Mouse (Mus musculus) adrenal gland, postnatal 14 days (tissue): ENCODE measurements around the gene Ring1. TPM values are rescaled to one million over a fixed set of nuclear protein-coding genes. Genes with fewer than 3 reads are reported as not detected.
"Not testable (repeated sequence)": the region's sequence is repeated elsewhere in the genome, so short reads cannot be mapped to it uniquely, and the experiment has no call there.

Source experiments
- DNase-seq: peaks from one replicate; pipeline ENCODE4 v3.0.0; 2021; ENCODE audit warnings: mixed read lengths
- microRNA-seq, 2 experiments: library from miRNA; unstranded; fragments of <30 nt; microRNA quantifications; one replicate each; pipeline ENCODE4 v1.2.0; 2021
- total RNA-seq: library from RNA; stranded (reverse); gene quantifications from 2 replicates; pipeline ENCODE4 v1.2.3, GENCODE M21; 2021

Gene Ring1
- total RNA-seq, 1 experiment from 2014 or later = 36.6 TPM

- DNase-seq = not testable (repeated sequence)
These were observed 27.5 kb downstream of the Ring1 start for GRCm38 (mm10) chr17:33997025-33997424.

- DNase-seq = no peak
These were observed 28.8 kb downstream of the Ring1 start for GRCm38 (mm10) chr17:33995651-33996050.

GRCm38 (mm10) chr17:33994959-33995358 is 29.5 kb downstream of the Ring1 start:
- DNase-seq = no peak

DNA sequence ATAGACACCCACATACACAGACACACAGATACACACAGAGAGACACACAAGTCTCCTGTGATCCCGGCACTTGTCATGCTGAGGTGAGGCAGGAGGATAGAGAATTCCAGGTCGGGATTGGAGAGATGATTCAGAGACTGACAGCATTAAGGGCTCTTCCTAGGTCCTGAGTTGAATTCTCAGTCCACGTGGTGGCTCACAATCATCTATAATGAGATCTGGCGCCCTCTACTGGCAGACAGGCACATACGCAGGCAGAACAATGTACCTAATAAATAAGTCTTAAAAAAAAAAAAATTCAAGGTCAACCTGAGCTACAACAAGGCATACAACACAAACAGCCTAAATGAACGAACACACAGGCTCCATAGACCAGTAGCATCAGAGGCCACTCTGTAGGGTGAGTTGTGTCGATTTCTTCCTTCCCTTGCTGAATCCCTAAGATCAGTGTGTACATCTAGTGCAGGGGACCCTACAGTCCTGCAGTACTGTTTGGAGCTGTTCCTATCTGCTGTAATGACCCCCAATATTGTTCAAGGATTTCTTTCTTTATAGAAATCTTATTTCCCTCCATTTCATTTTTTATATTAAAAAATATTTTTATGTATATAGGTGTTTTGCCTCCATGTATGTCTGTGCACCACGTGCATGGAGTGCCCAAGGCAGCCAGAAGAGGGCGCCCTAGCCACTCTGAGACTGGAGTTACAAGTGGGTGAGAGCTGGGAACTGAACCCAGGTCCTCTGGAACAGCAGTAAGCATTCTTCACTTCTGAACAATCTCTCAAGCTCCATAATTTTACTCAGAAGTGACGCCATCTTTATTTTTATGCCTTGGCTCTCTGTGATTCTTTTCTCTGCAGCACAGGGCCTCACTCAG is 32.5 kb downstream of the Ring1 start:
- DNase-seq = peak; percentile 84

DNA sequence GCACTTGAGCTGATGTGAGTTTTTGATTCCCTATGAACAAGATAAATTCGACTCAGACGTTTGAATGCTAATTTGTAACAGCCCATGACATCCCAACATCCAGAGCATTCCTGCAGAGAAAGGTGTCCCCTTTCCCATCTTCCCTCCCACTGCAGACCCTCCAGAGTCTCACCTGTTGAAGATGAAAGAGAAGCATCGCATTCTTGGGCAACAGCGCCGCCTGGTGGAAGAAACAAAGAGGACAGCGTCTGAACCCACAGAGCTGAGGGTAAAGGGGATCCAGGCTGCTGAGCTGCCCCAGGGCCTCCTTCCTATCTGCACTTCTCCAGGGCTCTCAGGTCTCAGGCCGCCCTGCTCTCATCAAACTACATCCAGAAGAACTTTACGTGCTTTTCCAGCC is 42.3 kb downstream of the Ring1 start:
- peak; percentile 73 for DNase-seq

- DNase-seq = peak; percentile 89
These were observed 43.1 kb downstream of the Ring1 start for GRCm38 (mm10) chr17:33981192-33981909.

DNA sequence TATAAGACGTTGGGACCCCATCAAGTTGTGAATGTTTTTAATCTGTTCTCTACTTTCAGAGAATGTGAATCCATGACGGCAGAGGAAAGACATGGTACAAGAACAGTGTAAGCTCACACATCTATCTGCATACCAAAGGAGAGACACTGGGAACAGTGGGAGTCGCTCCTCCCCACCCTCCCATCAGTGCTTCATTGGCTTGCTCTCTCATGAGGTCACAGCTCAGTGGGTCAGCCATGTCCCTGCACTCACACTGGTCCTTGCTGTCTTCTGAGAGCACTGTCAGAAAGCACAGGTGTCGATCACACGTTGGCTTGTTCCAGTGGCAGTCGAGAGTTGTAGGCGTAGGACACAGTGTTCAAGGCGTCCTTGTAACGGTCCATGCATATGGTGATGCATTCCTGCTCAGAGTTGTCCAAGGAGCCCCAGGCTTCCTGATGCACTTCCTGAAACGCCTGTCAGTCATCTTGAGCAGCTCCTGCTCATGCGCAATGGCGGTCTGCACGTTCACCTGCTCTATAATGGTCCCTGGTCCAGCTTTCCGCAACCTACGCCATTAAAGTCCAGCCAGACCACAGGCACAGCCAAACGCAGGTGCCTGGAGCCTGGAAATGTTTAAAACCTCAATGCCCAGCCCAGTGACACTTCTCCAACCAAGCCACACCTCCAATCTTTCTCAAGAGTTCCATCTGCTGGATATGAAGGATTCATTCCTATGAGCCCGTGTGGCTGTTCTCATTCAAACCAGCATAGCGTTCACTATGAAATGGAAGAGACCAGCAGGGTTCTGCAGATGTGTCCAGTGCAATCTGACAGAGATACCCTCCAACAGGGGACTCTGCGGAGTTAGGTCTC is 44.1 kb downstream of the Ring1 start:
- no peak for DNase-seq

DNA sequence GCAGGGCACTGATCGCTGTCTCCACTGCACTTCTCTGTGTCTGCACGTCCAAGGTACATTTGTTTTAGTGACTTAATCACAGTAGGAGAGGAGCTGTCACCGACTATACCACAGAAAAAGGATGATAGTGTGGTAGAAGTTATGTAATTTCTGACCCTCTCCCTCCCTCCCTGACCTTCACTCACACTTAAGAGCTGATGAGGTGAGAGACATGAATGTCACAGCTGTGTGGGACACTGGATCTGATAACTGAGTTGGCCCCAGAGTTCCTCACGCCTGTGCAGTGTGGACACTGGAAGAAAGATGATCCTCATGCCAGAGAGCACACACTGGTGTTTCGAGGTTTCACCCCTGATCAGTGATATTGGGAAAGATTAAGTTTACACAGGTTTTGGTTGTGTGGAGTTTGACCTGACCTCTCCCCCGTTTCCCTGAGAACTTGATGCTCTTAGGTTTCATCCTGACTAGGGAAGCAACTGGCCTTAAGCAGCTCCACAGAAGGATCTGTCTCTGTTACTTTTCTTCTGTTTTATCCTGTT is 44.9 kb downstream of the Ring1 start:
- no peak for DNase-seq

DNA sequence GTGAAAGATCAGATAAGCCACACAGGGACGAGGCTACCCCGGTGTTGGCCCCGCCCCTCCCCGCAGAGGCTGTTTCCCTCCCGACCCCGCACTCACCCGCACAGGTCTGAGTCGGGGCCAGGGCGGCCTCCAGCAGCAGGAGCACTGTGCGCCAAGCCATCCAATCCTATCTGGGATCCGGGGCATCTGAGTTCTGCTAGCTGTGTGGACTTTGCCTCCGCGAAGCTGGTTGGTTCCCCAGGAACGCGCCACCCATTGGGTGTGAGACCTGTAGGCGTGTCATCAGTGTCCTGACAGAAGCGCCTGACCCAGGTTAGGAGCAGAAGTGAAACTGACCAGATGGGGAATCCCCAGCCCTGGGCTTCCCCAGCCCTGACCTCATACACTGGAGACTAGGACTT is 45.8 kb downstream of the Ring1 start:
- peak; percentile 89 for DNase-seq

DNA sequence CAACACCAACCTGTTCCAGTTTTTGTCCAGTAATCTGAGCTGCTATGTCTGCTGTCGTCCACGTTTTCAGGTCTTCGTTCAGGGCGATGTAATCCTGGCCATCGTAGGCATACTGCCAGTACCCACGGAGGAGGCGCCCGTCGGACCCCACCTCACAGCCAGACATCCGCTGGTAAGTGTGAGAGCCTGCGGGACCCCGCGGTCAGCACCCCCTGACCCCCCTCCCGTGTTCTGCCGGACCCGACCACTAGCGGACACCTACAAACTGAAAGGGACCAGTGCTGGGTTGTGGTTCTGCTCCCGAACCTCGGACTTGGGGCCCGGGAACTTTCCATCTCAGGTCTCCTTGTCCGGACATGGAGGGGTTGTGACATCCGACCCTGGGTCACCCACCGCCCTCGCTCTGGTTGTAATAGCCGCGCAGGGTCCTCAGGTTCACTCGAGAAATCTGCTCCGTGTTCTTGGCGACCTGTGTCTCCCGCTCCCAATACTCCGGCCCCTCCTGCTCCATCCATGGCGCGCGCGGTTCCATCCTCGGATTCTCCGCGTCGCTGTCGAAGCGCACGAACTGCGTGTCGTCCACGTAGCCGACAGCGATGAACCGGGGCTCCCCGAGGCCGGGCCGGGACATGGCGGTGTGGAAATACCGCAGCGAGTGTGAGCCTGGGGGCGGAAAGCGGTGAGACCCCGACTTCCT is 46.5 kb downstream of the Ring1 start:
- no peak for DNase-seq

DNA sequence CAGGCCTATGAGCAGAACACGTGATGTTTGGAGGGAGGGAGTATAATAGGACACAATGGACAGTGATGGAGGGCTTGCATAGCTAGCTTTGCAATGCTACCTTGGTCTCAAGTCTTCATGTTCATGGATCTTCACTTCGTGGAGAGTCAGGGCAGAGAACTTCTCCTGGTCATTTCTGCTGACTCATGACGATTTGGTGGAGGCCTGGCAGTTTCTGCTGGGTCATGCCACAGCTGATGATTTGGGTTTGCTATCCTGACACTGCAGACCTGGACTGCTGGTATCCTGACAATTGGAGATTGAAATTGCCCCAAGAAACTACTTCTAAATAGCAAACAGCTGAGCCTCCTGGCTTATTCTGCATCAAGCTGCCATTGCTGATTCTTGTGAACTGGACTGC is 50.9 kb downstream of the Ring1 start:
- no peak for DNase-seq

GRCm38 (mm10) chr17:33972691-33973090 is 51.8 kb downstream of the Ring1 start:
- peak; percentile 52 for DNase-seq

Small RNA genes within 50 kb of the gene (microRNA-seq; reads per million reads assigned to microRNA genes)
- gene Mir219a-1 (0.43 to 1.1 reads per million in 2 experiments), gene Mir219c (0 reads per million in 2 experiments)

Other genes with a start within 250 kb of the Ring1 start
- gene Angptl4, start 242.8 kb downstream of the Ring1 start, total RNA-seq = 121 and 189 TPM in 2 replicates
- 92.4 and 108 TPM in 2 replicates for gene Kank3, start 214.2 kb downstream of the Ring1 start, total RNA-seq
- 1,257 and 1,514 TPM in 2 replicates for gene Rps28, start 200.1 kb downstream of the Ring1 start, total RNA-seq
- gene Ndufa7, start 200.1 kb downstream of the Ring1 start, total RNA-seq = 505 and 552 TPM in 2 replicates
- gene Cd320, start 181.6 kb downstream of the Ring1 start, total RNA-seq = 31.5 and 36.5 TPM in 2 replicates
- not detected in 2 replicates for gene Gm7029, start 150.8 kb downstream of the Ring1 start, total RNA-seq
- 11.0 and 12.4 TPM in 2 replicates for gene Kifc1, start 134.0 kb downstream of the Ring1 start, total RNA-seq
- gene Platr17, start 119.5 kb downstream of the Ring1 start, total RNA-seq = not detected in 2 replicates
- 27.7 and 32.0 TPM in 2 replicates for gene Daxx, start 115.3 kb downstream of the Ring1 start, total RNA-seq
- 132 and 145 TPM in 2 replicates for gene Tapbp, start 108.8 kb downstream of the Ring1 start, total RNA-seq
- gene Zbtb22, start 108.8 kb downstream of the Ring1 start, total RNA-seq = 25.5 and 34.5 TPM in 2 replicates
- 53.2 and 80.3 TPM in 2 replicates for gene Rgl2, start 95.1 kb downstream of the Ring1 start, total RNA-seq
- gene Pfdn6, start 84.3 kb downstream of the Ring1 start, total RNA-seq = 96.2 and 102 TPM in 2 replicates
- gene Wdr46, start 84.0 kb downstream of the Ring1 start, total RNA-seq = 32.9 and 35.7 TPM in 2 replicates
- gene B3galt4, start 73.2 kb downstream of the Ring1 start, total RNA-seq = 3.2 and 6.2 TPM in 2 replicates
- gene Vps52, start 68.9 kb downstream of the Ring1 start, total RNA-seq = 46.8 and 52.9 TPM in 2 replicates
- gene Rps18, start 68.7 kb downstream of the Ring1 start, total RNA-seq = 760 and 860 TPM in 2 replicates
- 212 and 322 TPM in 2 replicates for gene H2-K1, start 24.3 kb downstream of the Ring1 start, total RNA-seq
- gene H2-Ke6, start 3.4 kb upstream of the Ring1 start, total RNA-seq = 207 and 212 TPM in 2 replicates
- 127 and 161 TPM in 2 replicates for gene Slc39a7, start 7.0 kb upstream of the Ring1 start, total RNA-seq
- 54.5 and 66.6 TPM in 2 replicates for gene Rxrb, start 7.1 kb upstream of the Ring1 start, total RNA-seq
- gene Col11a2, start 14.8 kb upstream of the Ring1 start, total RNA-seq = 1.1 and 2.6 TPM in 2 replicates
- gene H2-Oa, start 67.7 kb upstream of the Ring1 start, total RNA-seq = 0.33 and 4.1 TPM in 2 replicates
- gene H2-DMa, start 94.9 kb upstream of the Ring1 start, total RNA-seq = 8.0 and 18.8 TPM in 2 replicates
- gene Brd2, start 98.0 kb upstream of the Ring1 start, total RNA-seq = 198 and 203 TPM in 2 replicates
- gene H2-DMb2, start 118.6 kb upstream of the Ring1 start, total RNA-seq = 2.7 and 17.0 TPM in 2 replicates
- 3.6 and 8.3 TPM in 2 replicates for gene H2-DMb1, start 128.4 kb upstream of the Ring1 start, total RNA-seq
- 11.1 and 20.4 TPM in 2 replicates for gene Tap1, start 162.9 kb upstream of the Ring1 start, total RNA-seq
- gene Psmb9, start 163.1 kb upstream of the Ring1 start, total RNA-seq = 6.9 and 12.2 TPM in 2 replicates
- gene Psmb8, start 173.0 kb upstream of the Ring1 start, total RNA-seq = 21.0 and 33.6 TPM in 2 replicates
- gene Tap2, start 178.8 kb upstream of the Ring1 start, total RNA-seq = 33.2 and 34.9 TPM in 2 replicates
- gene H2-Ob, start 214.2 kb upstream of the Ring1 start, total RNA-seq = 1.3 and 16.6 TPM in 2 replicates
- 19.8 and 71.0 TPM in 2 replicates for gene H2-Ab1, start 233.0 kb upstream of the Ring1 start, total RNA-seq